Mouse (Mus musculus): ENCODE results near the gene Tor3a.

DNA sequence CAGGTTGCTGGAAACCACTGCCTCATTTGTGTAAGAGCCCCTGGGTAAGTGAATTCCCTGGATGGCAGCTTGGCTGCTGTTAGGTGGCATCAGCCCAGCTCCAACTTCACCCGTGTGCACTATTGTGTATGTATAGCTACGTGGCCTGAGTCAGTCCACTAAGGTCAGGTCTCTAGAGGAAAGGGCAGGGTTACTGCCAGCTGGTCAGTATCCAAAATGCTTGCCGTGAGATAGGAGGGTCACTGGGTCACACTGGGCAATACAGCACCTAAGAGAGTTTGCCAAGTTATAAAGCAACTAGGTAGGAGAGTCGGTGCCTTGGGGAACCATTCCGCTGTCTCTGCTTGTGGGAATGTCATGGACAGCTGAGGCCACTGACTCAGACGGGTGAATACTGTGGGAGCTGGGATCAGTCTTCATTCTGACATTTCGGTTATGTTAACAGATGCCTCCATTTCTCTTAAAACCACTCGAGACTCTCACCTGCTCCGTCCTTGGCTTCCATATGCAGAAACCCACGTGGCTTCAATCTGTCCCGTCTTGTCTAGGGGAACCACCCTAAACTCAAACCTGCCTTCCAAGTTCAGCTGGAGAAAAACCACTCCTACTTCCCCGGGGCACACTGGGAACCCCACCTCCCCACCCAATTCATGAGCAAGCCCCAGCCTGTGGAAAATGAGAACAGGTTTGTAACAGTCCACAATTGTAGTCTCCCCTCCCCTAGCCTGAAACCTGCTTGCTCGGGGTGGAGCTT is 14.1 kb downstream of the Tor3a start:
- TF ChIP-seq CTCF (conservative IDR thresholded peaks at IDR 0.05; ENCODE audit: low read length): no peak
- TF ChIP-seq NANOG (IDR thresholded peaks at IDR 0.05; ENCODE audit: borderline replicate concordance, low read length): no peak
